Mouse (Mus musculus): ENCODE measurements at regions not wholly inside any gene's neighbourhood (a gene's known extent, or its start where the extent isn't known, plus 50 kb on each side); places are given as distances from the start of the nearest gene placed in this dataset.
A peak's percentile ranks its signal among the peaks of the same experiment; 100 is the strongest.

DNA sequence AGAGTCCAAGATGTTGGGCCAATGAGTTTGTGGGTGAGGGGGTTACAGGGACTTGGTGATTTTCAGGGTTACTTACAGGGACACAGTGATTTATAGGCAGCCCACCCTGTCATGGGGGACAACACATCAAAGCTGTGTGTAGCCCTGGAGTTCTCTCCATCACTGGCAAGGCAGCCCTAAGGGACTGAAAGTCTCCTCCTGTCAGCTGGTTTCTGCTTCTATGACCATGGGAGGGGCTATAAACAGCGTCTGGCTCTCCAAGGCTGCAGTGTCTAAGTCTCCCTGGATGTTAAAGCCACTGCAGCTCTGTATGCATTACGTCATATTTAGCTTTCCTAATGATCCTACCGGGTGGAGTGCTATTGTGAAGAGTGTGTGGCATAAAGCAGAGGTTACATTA lies 66.2 kb upstream of the Zfp644 start:
- Histone ChIP-seq H3K4me3 (ENCODE audit: low read length) (no peak overlapping the region), H3K9ac (ENCODE audit: low read length) (no peak overlapping the region), H3K9me3 (ENCODE audit: control insufficient read depth, low read length) (no peaks in the 10 kb centered on the region), H3K4me2 (ENCODE audit: low read depth, low read length) (no peak overlapping the region), H3K27me3 (ENCODE audit: control insufficient read depth, insufficient read depth, low read depth, low read length) (peaks cover under 1% of the 10 kb centered on the region), H3K36me3 (ENCODE audit: control insufficient read depth, insufficient read depth, low read length) (no peaks in the 10 kb centered on the region), H3K4me1 (replicated peaks; ENCODE audit: control insufficient read depth, insufficient read depth, low read length) (no peaks in the 10 kb centered on the region), H3K27ac (ENCODE audit: low read length) (no peak overlapping the region)
- 27% methylated on average over 3 of the region's 3 CpGs for WGBS
- no peak for ATAC-seq (ENCODE audit: low read depth)

DNA sequence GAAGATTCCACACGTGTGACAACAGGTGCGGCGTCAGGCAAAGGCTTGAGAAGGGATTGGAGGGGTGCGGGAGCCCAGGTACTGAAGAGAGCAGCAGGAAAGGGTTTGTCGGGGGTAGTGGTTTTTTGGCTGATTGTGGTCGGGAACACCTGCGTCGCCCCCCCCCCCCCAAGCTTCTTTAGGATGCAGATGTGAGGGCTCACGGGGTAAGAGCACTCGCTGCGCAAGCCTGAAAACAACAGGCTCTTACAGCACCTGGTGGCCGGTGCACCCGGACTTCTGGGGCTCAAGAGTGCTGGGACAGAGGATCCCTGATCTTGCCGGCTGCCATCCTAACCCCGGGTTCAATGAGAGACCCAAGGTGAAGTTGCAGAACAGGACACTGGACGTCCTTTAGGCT lies 60.9 kb upstream of the Zfp644 start:
- Histone ChIP-seq H3K4me3 (ENCODE audit: low read length) (no peak overlapping the region), H3K4me1 (replicated peaks; ENCODE audit: control insufficient read depth, insufficient read depth, low read length) (peaks cover 6% of the 10 kb centered on the region; the same call in 1 of the 2 replicates), H3K27me3 (ENCODE audit: control insufficient read depth, insufficient read depth, low read depth, low read length) (peaks cover 13% of the 10 kb centered on the region), H3K27ac (ENCODE audit: low read length) (no peak overlapping the region), H3K36me3 (ENCODE audit: control insufficient read depth, insufficient read depth, low read length) (no peaks in the 10 kb centered on the region), H3K9me3 (ENCODE audit: control insufficient read depth, low read length) (no peaks in the 10 kb centered on the region), H3K4me2 (ENCODE audit: low read depth, low read length) (no peak overlapping the region), H3K9ac (ENCODE audit: low read length) (no peak overlapping the region)
- WGBS = 11% methylated on average over 16 of the region's 16 CpGs
- ATAC-seq (ENCODE audit: low read depth) = no peak

- Histone ChIP-seq H3K9ac (ENCODE audit: low read length) (peak overlapping the region; percentile 11; the same call in 1 of the 2 replicates), H3K4me3 (ENCODE audit: low read length) (peak overlapping the region; percentile 28), H3K9me3 (ENCODE audit: control insufficient read depth, low read length) (no peaks in the 10 kb centered on the region), H3K27ac (ENCODE audit: low read length) (no peak overlapping the region), H3K4me2 (ENCODE audit: low read depth, low read length) (peak overlapping the region; percentile 48), H3K4me1 (replicated peaks; ENCODE audit: control insufficient read depth, insufficient read depth, low read length) (peaks cover 6% of the 10 kb centered on the region; the same call in 1 of the 2 replicates), H3K27me3 (ENCODE audit: control insufficient read depth, insufficient read depth, low read depth, low read length) (peaks cover 13% of the 10 kb centered on the region), H3K36me3 (ENCODE audit: control insufficient read depth, insufficient read depth, low read length) (no peaks in the 10 kb centered on the region)
- no peak for ATAC-seq (ENCODE audit: low read depth)
- 3% methylated on average over 14 of the region's 14 CpGs for WGBS
Observed at GRCm38 (mm10) chr5:106757436-106757835, 60.3 kb upstream of the Zfp644 start.

GRCm38 (mm10) chr5:106756937-106757371 lies 59.9 kb upstream of the Zfp644 start:
- Histone ChIP-seq H3K4me3 (ENCODE audit: low read length) (peak overlapping the region; percentile 28), H3K27me3 (ENCODE audit: control insufficient read depth, insufficient read depth, low read depth, low read length) (peaks cover 13% of the 10 kb centered on the region), H3K27ac (ENCODE audit: low read length) (no peak overlapping the region), H3K4me2 (ENCODE audit: low read depth, low read length) (peak overlapping the region; percentile 48), H3K36me3 (ENCODE audit: control insufficient read depth, insufficient read depth, low read length) (no peaks in the 10 kb centered on the region), H3K4me1 (replicated peaks; ENCODE audit: control insufficient read depth, insufficient read depth, low read length) (peaks cover 6% of the 10 kb centered on the region; the same call in 1 of the 2 replicates), H3K9ac (ENCODE audit: low read length) (peak overlapping the region; percentile 11; the same call in 1 of the 2 replicates), H3K9me3 (ENCODE audit: control insufficient read depth, low read length) (no peaks in the 10 kb centered on the region)
- WGBS = 3% methylated on average over 10 of the region's 10 CpGs
- peak; percentile 64 for ATAC-seq (ENCODE audit: low read depth)

- no peak for ATAC-seq (ENCODE audit: low read depth)
- Histone ChIP-seq H3K27me3 (ENCODE audit: control insufficient read depth, insufficient read depth, low read depth, low read length) (peaks cover 12% of the 10 kb centered on the region), H3K9me3 (ENCODE audit: control insufficient read depth, low read length) (no peaks in the 10 kb centered on the region)
Observed at GRCm38 (mm10) chr5:106753289-106753688, 56.2 kb upstream of the Zfp644 start.

DNA sequence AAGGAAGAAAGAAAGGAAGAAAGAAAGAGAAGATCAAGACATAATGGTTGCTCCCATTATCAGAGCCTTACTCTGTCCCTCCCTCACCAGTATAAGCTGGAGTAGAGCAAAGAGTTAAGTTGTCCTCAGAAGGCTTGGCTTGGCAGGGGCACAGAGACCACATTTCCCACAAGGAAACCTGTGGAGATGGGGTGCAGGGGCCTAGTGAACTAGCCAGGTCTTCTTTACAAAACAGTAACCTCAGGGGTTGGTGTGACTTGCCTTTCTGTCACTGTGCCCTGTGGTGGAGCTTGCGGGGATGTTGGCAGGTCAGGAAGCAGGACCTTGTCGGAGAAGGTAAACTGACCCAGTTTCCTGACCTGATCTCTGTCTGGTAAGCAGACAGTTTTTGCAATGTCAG lies 53.1 kb upstream of the Zfp644 start:
- no peaks in the 10 kb centered on the region for H3K27me3 ChIP-seq (ENCODE audit: control insufficient read depth, insufficient read depth, low read depth, low read length)
- H3K9ac ChIP-seq (ENCODE audit: low read length) = no peak overlapping the region
- H3K4me2 ChIP-seq (ENCODE audit: low read depth, low read length) = no peak overlapping the region
- 72% methylated on average over 2 of the region's 2 CpGs for WGBS
- no peaks in the 10 kb centered on the region for H3K4me1 ChIP-seq (replicated peaks; ENCODE audit: control insufficient read depth, insufficient read depth, low read length)
- no peak overlapping the region for H3K4me3 ChIP-seq (ENCODE audit: low read length)
- H3K9me3 ChIP-seq (ENCODE audit: control insufficient read depth, low read length) = no peaks in the 10 kb centered on the region
- no peak for ATAC-seq (ENCODE audit: low read depth)
- H3K27ac ChIP-seq (ENCODE audit: low read length) = no peak overlapping the region
- no peaks in the 10 kb centered on the region for H3K36me3 ChIP-seq (ENCODE audit: control insufficient read depth, insufficient read depth, low read length)

More at GRCm38 (mm10) chr5:106753289-106753688, 56.2 kb upstream of the Zfp644 start:
- 63% methylated on average over 1 of the region's 1 CpGs for WGBS
- Histone ChIP-seq H3K4me1 (replicated peaks; ENCODE audit: control insufficient read depth, insufficient read depth, low read length) (peaks cover 6% of the 10 kb centered on the region; the same call in 1 of the 2 replicates), H3K9ac (ENCODE audit: low read length) (no peak overlapping the region), H3K27ac (ENCODE audit: low read length) (no peak overlapping the region), H3K4me2 (ENCODE audit: low read depth, low read length) (no peak overlapping the region), H3K36me3 (ENCODE audit: control insufficient read depth, insufficient read depth, low read length) (no peaks in the 10 kb centered on the region), H3K4me3 (ENCODE audit: low read length) (no peak overlapping the region)

- no peak overlapping the region for H3K4me3 ChIP-seq (ENCODE audit: low read length)
- no peak overlapping the region for H3K9ac ChIP-seq (ENCODE audit: low read length)
- 66% methylated on average over 12 of the region's 12 CpGs for WGBS
- no peaks in the 10 kb centered on the region for H3K4me1 ChIP-seq (replicated peaks; ENCODE audit: control insufficient read depth, insufficient read depth, low read length)
- no peaks in the 10 kb centered on the region for H3K9me3 ChIP-seq (ENCODE audit: control insufficient read depth, low read length)
- no peak overlapping the region for H3K4me2 ChIP-seq (ENCODE audit: low read depth, low read length)
- H3K27ac ChIP-seq (ENCODE audit: low read length) = no peak overlapping the region
- no peaks in the 10 kb centered on the region for H3K27me3 ChIP-seq (ENCODE audit: control insufficient read depth, insufficient read depth, low read depth, low read length)
- no peak for ATAC-seq (ENCODE audit: low read depth)
- H3K36me3 ChIP-seq (ENCODE audit: control insufficient read depth, insufficient read depth, low read length) = no peaks in the 10 kb centered on the region
Observed at GRCm38 (mm10) chr5:106748527-106749138, 51.5 kb upstream of the Zfp644 start.

Measured in lung, embryonic 16.5 days (tissue).